22 mouse cellular contexts compared by ENCODE assay signal in the genomic region with DNA sequence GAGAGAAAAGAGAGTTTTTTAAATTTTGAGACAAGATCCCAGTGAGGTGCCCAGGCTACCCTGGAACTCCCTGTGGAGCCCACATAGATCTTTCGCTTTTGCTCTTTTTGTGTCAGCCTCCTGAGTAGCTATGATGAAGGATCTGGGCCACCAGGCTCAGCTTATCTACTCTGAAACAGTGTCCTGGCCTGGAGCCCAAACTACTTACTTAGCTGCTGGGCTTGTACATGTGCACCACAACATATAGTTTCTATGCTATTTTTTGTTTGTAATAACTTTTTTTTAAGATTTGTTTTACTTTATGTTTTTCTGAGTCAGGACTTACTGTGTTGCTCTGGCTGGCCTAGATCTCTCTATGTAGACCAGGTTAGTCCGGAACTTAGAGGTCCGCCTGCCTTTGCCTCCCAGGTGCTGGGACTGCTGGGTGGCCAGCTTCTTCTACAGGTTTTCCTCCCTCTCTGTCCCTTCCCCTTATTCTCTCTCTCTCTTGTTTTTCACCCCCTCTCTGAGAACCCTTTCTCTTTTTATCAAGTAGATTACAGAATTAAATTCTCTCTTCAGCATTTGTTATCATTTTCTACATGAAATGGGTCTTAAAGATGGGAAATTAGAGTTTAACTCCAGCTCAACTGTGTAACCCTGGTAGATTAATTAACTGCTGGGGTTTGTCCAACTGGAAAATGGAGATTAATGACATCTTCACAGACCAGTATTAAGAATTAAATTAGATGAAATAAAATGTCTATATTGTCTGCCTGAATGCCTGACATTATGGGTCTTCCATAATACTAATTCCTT. TPM values are rescaled to one million over a fixed set of nuclear protein-coding genes. Genes with fewer than 3 reads are reported as not detected.
A peak's percentile ranks its signal among the peaks of the same experiment; 100 is the strongest.
DNase-seq lines count a peak whose midpoint lies in the region; ATAC-seq and TF ChIP-seq lines count a peak whose summit lies in the region.
"Had no signal": no experiment of that assay in that cellular context is flagged by ENCODE, and none has a peak within 500 bp of the region (broad histone marks: within the 10 kb centered on the region; RNA-seq: fewer than 3 reads in every experiment).

No protein-coding gene starts in this region.

- H3K27ac ChIP-seq in MEL (ENCODE audit: control insufficient read depth, low read depth, low read length): peak overlapping the region; percentile 93
- H3K27ac ChIP-seq in liver, embryonic 14.5 days: no peak overlapping the region; the same call in 1 of the 2 replicates
- no peak overlapping the region for H3K27ac ChIP-seq in midbrain, embryonic 15.5 days
- H3K27ac ChIP-seq in embryonic facial prominence, embryonic 10.5 days (replicated peaks): no peak overlapping the region
- H3K27ac ChIP-seq: embryonic facial prominence, embryonic 15.5 days; hindbrain, embryonic 15.5 days; intestine, embryonic 15.5 days; midbrain, embryonic 12.5 days; neural tube, embryonic 12.5 days had no signal

- peak overlapping the region in 1 of 2 experiments; percentile 17; a peak in 1 of 4 replicates for H3K4me3 ChIP-seq in MEL (ENCODE audit: control insufficient read depth in 1 of 2, insufficient read depth in 1 of 2, low read depth in 2 of 2, low read length in 2 of 2)
- H3K4me3 ChIP-seq in liver, embryonic 14.5 days (ENCODE audit: insufficient read depth in 1 of 2, low read depth in 2 of 2, low read length in 2 of 2): no peak overlapping the region
- no peak overlapping the region for H3K4me3 ChIP-seq in midbrain, embryonic 15.5 days
- H3K4me3 ChIP-seq in embryonic facial prominence, embryonic 10.5 days: no peak overlapping the region
- H3K4me3 ChIP-seq: embryonic facial prominence, embryonic 15.5 days; hindbrain, embryonic 15.5 days; intestine, embryonic 15.5 days; midbrain, embryonic 12.5 days; neural tube, embryonic 12.5 days had no signal

- TF ChIP-seq RAD21 in MEL (IDR thresholded peaks at IDR 0.05; ENCODE audit: low read depth, low read length): no peak

- no peak for TF ChIP-seq POLR2A in MEL (IDR thresholded peaks at IDR 0.05; ENCODE audit: control insufficient read depth in 1 of 2, insufficient read depth in 1 of 2, low read depth in 1 of 2, low read length in 2 of 2, poor library complexity in 1 of 2)

- H3K27me3 ChIP-seq in MEL (ENCODE audit: control insufficient read depth in 1 of 2, insufficient read depth in 2 of 2, low read length in 2 of 2): no peaks in the 10 kb centered on the region
- no peaks in the 10 kb centered on the region for H3K27me3 ChIP-seq in liver, embryonic 14.5 days (ENCODE audit: control insufficient read depth, insufficient read depth, low read length)
- no peaks in the 10 kb centered on the region for H3K27me3 ChIP-seq in midbrain, embryonic 15.5 days (replicated peaks)
- H3K27me3 ChIP-seq in embryonic facial prominence, embryonic 10.5 days (replicated peaks; ENCODE audit: low read depth, poor library complexity, severe bottlenecking): no peaks in the 10 kb centered on the region
- H3K27me3 ChIP-seq: embryonic facial prominence, embryonic 15.5 days; hindbrain, embryonic 15.5 days; intestine, embryonic 15.5 days; midbrain, embryonic 12.5 days; neural tube, embryonic 12.5 days had no signal

- H3K79me2 ChIP-seq in MEL (ENCODE audit: control insufficient read depth, insufficient read depth, low read length, poor library complexity): peaks cover 2% of the 10 kb centered on the region

- H3K4me2 ChIP-seq in liver, embryonic 14.5 days (ENCODE audit: low read depth): no peak overlapping the region
- no peak overlapping the region for H3K4me2 ChIP-seq in midbrain, embryonic 15.5 days
- H3K4me2 ChIP-seq: embryonic facial prominence, embryonic 15.5 days; hindbrain, embryonic 15.5 days; intestine, embryonic 15.5 days; midbrain, embryonic 12.5 days; neural tube, embryonic 12.5 days had no signal

- H3K9me3 ChIP-seq in MEL (replicated peaks; ENCODE audit: insufficient read depth, low read length): no peaks in the 10 kb centered on the region
- no peaks in the 10 kb centered on the region for H3K9me3 ChIP-seq in liver, embryonic 14.5 days (ENCODE audit: control insufficient read depth, low read length)
- no peaks in the 10 kb centered on the region for H3K9me3 ChIP-seq in midbrain, embryonic 15.5 days
- no peaks in the 10 kb centered on the region for H3K9me3 ChIP-seq in embryonic facial prominence, embryonic 10.5 days
- H3K9me3 ChIP-seq: embryonic facial prominence, embryonic 15.5 days; hindbrain, embryonic 15.5 days; intestine, embryonic 15.5 days; midbrain, embryonic 12.5 days; neural tube, embryonic 12.5 days had no signal

- peaks cover 0 to 34% of the 10 kb centered on the region in 2 experiments; a peak in 2 of 4 replicates for H3K36me3 ChIP-seq in MEL (ENCODE audit: control insufficient read depth in 1 of 2, insufficient read depth in 2 of 2, low read length in 2 of 2)
- no peaks in the 10 kb centered on the region for H3K36me3 ChIP-seq in liver, embryonic 14.5 days (replicated peaks; ENCODE audit: control insufficient read depth, insufficient read depth, low read depth)
- no peaks in the 10 kb centered on the region for H3K36me3 ChIP-seq in midbrain, embryonic 15.5 days (replicated peaks)
- peaks cover 24% of the 10 kb centered on the region for H3K36me3 ChIP-seq in embryonic facial prominence, embryonic 10.5 days (replicated peaks)
- H3K36me3 ChIP-seq: hindbrain, embryonic 15.5 days had no signal

- peak overlapping the region; percentile 33; the same call in 1 of the 2 replicates for H3K9ac ChIP-seq in MEL (ENCODE audit: control insufficient read depth, low read depth, low read length, poor library complexity, severe bottlenecking)
- H3K9ac ChIP-seq in liver, embryonic 14.5 days (replicated peaks): no peak overlapping the region
- no peak overlapping the region for H3K9ac ChIP-seq in midbrain, embryonic 15.5 days
- H3K9ac ChIP-seq: embryonic facial prominence, embryonic 15.5 days; hindbrain, embryonic 15.5 days; intestine, embryonic 15.5 days; midbrain, embryonic 12.5 days; neural tube, embryonic 12.5 days had no signal

- TF ChIP-seq EP300 in MEL (IDR thresholded peaks at IDR 0.05; ENCODE audit: low read depth in 1 of 2, low read length in 2 of 2): peak; percentile 72 to 76
- TF ChIP-seq EP300 in liver, embryonic 14.5 days (IDR thresholded peaks at IDR 0.05; ENCODE audit: low read depth): no peak; the same call in 1 of the 2 replicates

- peak; percentile 95 for DNase-seq in MEL (ENCODE audit: low read depth, low spot score)
- DNase-seq in liver, embryonic 14.5 days (ENCODE audit: low read depth in 3 of 3, low spot score in 3 of 3): no peak
- peak; percentile 45 to 69 for DNase-seq in spleen, postnatal 14 days (ENCODE audit: low spot score in 2 of 2)
- DNase-seq in urinary bladder, postnatal 25 days (ENCODE audit: low spot score): no peak
- DNase-seq in embryonic facial prominence, embryonic 10.5 days (ENCODE audit: low spot score): no peak
- DNase-seq: adrenal gland, adult 2 months; cerebellum, adult 11-12 months; cerebellum, postnatal 14 days; embryo, embryonic 11 days; heart, adult 18-20 months; heart, postnatal 36 days; kidney, adult 9 months; lung, adult 2 months; lung, postnatal 4 days; right cerebral cortex, adult 18-20 months had no signal

- WGBS in liver, embryonic 14.5 days (ENCODE audit: insufficient replicate concordance): 50% methylated on average over 3 of the region's 3 CpGs
- WGBS in midbrain, embryonic 15.5 days: 93% methylated on average over 3 of the region's 3 CpGs
- WGBS in embryonic facial prominence, embryonic 10.5 days: 91% methylated on average over 3 of the region's 3 CpGs

- H3K4me1 ChIP-seq in MEL (ENCODE audit: control insufficient read depth in 1 of 2, insufficient read depth in 2 of 2, low read length in 2 of 2): peaks cover 26 to 41% of the 10 kb centered on the region in 2 experiments
- peaks cover 16 to 17% of the 10 kb centered on the region in 2 experiments for H3K4me1 ChIP-seq in liver, embryonic 14.5 days (replicated peaks; ENCODE audit: control insufficient read depth in 2 of 2, insufficient read depth in 2 of 2, low read length in 1 of 2)
- H3K4me1 ChIP-seq in midbrain, embryonic 15.5 days: no peaks in the 10 kb centered on the region
- peaks cover 7% of the 10 kb centered on the region for H3K4me1 ChIP-seq in embryonic facial prominence, embryonic 10.5 days
- H3K4me1 ChIP-seq: midbrain, embryonic 12.5 days; neural tube, embryonic 12.5 days had no signal

- peak; percentile 79; the same call in 1 of the 2 replicates for ATAC-seq in common myeloid progenitor, adult 5-6 weeks (replicated peaks; ENCODE audit: low read depth, poor library complexity, severe bottlenecking)
- peak; percentile 61; the same call in 1 of the 2 replicates for ATAC-seq in liver, embryonic 14.5 days (ENCODE audit: insufficient read depth)
- ATAC-seq in midbrain, embryonic 15.5 days (replicated peaks): no peak
- ATAC-seq: intestine, embryonic 15.5 days had no signal

- no peak for TF ChIP-seq CTCF in MEL (IDR thresholded peaks at IDR 0.05 in 2 of 3, conservative IDR thresholded peaks at IDR 0.05 in 1 of 3; ENCODE audit: control insufficient read depth in 1 of 3, insufficient read depth in 1 of 3, low read depth in 2 of 3, low read length in 3 of 3, poor library complexity in 1 of 3, severe bottlenecking in 1 of 3)
- no peak for TF ChIP-seq CTCF in liver, embryonic 14.5 days (IDR thresholded peaks at IDR 0.05; ENCODE audit: low read depth)

TF ChIP-seq in MEL, 35 proteins besides CTCF, POLR2A, EP300 and RAD21 (continues in another document):
- TF ChIP-seq MXI1 (IDR thresholded peaks at IDR 0.05; ENCODE audit: low read depth, low read length) (peak; percentile 58; the same call in 1 of the 2 replicates), ZKSCAN1 (IDR thresholded peaks at IDR 0.05; ENCODE audit: low read depth, low read length) (no peak), BHLHE40 (IDR thresholded peaks at IDR 0.05; ENCODE audit: borderline replicate concordance, low read depth, low read length) (peak; percentile 7; the same call in 1 of the 2 replicates), POLR2AphosphoS2 (IDR thresholded peaks at IDR 0.05; ENCODE audit: low read length) (peak; percentile 33; the same call in 1 of the 2 replicates), USF1 (IDR thresholded peaks at IDR 0.05; ENCODE audit: low read depth, low read length) (no peak), NELFE (IDR thresholded peaks at IDR 0.05; ENCODE audit: low read depth, low read length) (no peak), E2F4 (IDR thresholded peaks at IDR 0.05; ENCODE audit: borderline replicate concordance, low read depth, low read length) (no peak), MAFK (IDR thresholded peaks at IDR 0.05; ENCODE audit: borderline replicate concordance, low read depth, low read length) (no peak)

RNA-seq across cellular contexts. Expression of a gene that starts 29.3 kb away (rescaled TPM):
- total RNA-seq in MEL (2012; rRNA removed): 13.2 and 16.4 TPM in 2 replicates
- 10 to 100 TPM in 1 of 2 experiments, not detected in 1; 23.3 TPM for polyA plus RNA-seq in MEL (2012; ENCODE audit: insufficient read depth in 1 of 2, insufficient read length in 2 of 2, low read depth in 1 of 2, low replicate concordance in 2 of 2, missing spikeins in 1 of 2)
- total RNA-seq in common myeloid progenitor, adult 5-6 weeks (2017): 9.2 and 11.0 TPM in 2 replicates
- 3.2 TPM in 2 replicates for polyA plus RNA-seq in liver, embryonic 14.5 days (2012; rRNA removed)
- polyA plus RNA-seq in liver, embryonic 14.5 days (2014; fragmentation: Nextera tagmentation; extraction: Ambion mirVana): 0.85 and 1.0 TPM in 2 replicates
- 12.6 and 12.9 TPM in 2 replicates for polyA plus RNA-seq in midbrain, embryonic 15.5 days (2015; fragmentation: Nextera tagmentation; extraction: Ambion mirVana)
- 7.1 and 7.4 TPM in 2 replicates for polyA plus RNA-seq in embryonic facial prominence, embryonic 10.5 days (2016; fragmentation: Nextera tagmentation; extraction: Ambion mirVana)

Comparison
In these comparisons a context has a peak if more than half of its experiments do, and no peak if none do; other contexts are left out.
1. DNase-seq: peak in MEL (single experiment) and spleen, postnatal 14 days (2 of 2); none in liver, embryonic 14.5 days (0 of 3), urinary bladder, postnatal 25 days (single experiment) and embryonic facial prominence, embryonic 10.5 days (single experiment).